Mouse (Mus musculus): Measurements from ENCODE around the gene St13. TPM values are rescaled to one million over a fixed set of nuclear protein-coding genes. Genes with fewer than 3 reads are reported as not detected.

St13 gene
- polyA plus RNA-seq, 1 experiment, result 119 TPM

GRCm38 (mm10) chr15:81329721-81330369 lies 70.0 kb downstream of the St13 start:
- TF ChIP-seq POLR2A (IDR thresholded peaks at IDR 0.05; ENCODE audit: borderline replicate concordance, control insufficient read depth, low read depth, low read length), result no peak
- no peak for TF ChIP-seq CTCF (IDR thresholded peaks at IDR 0.05; ENCODE audit: control insufficient read depth, insufficient read depth, low read length)
- H3K4me1 ChIP-seq (ENCODE audit: control insufficient read depth, insufficient read depth, low read length), result no peaks in the 10 kb centered on the region
- no peak overlapping the region for H3K27ac ChIP-seq (ENCODE audit: control insufficient read depth, insufficient read depth, low read depth, low read length, poor library complexity)
- no peak overlapping the region for H3K4me3 ChIP-seq (replicated peaks; ENCODE audit: control insufficient read depth, low read depth, low read length)
- WGBS, result 85% methylated on average over 5 of the region's 5 CpGs

- no peak overlapping the region for H3K4me3 ChIP-seq (replicated peaks; ENCODE audit: control insufficient read depth, low read depth, low read length)
- TF ChIP-seq CTCF (IDR thresholded peaks at IDR 0.05; ENCODE audit: control insufficient read depth, insufficient read depth, low read length), result no peak
- TF ChIP-seq POLR2A (IDR thresholded peaks at IDR 0.05; ENCODE audit: borderline replicate concordance, control insufficient read depth, low read depth, low read length), result no peak
- WGBS, result 88% methylated on average over 7 of the region's 7 CpGs
Measured at GRCm38 (mm10) chr15:81327501-81327900, 72.4 kb downstream of the St13 start.

GRCm38 (mm10) chr15:81324979-81325378 lies 74.9 kb downstream of the St13 start:
- TF ChIP-seq CTCF (IDR thresholded peaks at IDR 0.05; ENCODE audit: control insufficient read depth, insufficient read depth, low read length) (no peak), POLR2A (IDR thresholded peaks at IDR 0.05; ENCODE audit: borderline replicate concordance, control insufficient read depth, low read depth, low read length) (no peak)
- Histone ChIP-seq H3K4me1 (ENCODE audit: control insufficient read depth, insufficient read depth, low read length) (no peaks in the 10 kb centered on the region), H3K4me3 (replicated peaks; ENCODE audit: control insufficient read depth, low read depth, low read length) (no peak overlapping the region), H3K27ac (ENCODE audit: control insufficient read depth, insufficient read depth, low read depth, low read length, poor library complexity) (no peak overlapping the region)
- WGBS, result 72% methylated on average over 4 of the region's 4 CpGs

More at GRCm38 (mm10) chr15:81327501-81327900, 72.4 kb downstream of the St13 start:
- Histone ChIP-seq H3K27ac (ENCODE audit: control insufficient read depth, insufficient read depth, low read depth, low read length, poor library complexity) (no peak overlapping the region), H3K4me1 (ENCODE audit: control insufficient read depth, insufficient read depth, low read length) (no peaks in the 10 kb centered on the region)

DNA sequence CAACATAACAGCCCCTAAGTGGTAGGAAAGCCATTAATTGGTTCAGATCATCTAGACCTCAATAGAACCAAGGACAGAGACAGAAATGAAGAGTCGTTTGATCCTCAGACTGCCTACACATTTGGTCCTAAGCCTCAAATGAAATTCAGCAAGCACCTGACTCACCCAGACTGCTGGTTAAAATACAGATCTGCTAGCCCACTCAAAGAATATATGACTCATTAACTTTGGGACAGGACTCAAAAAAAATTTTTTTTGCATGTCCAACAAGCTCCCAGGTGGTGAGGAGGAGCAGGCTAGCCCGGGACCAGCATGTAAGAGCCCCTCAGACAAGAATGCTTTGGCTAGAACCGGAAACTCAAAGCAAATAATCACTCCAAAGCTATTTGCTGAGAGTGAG lies 79.7 kb downstream of the St13 start:
- H3K4me3 ChIP-seq (replicated peaks; ENCODE audit: control insufficient read depth, low read depth, low read length), result no peak overlapping the region
- no peak overlapping the region for H3K27ac ChIP-seq (ENCODE audit: control insufficient read depth, insufficient read depth, low read depth, low read length, poor library complexity)
- no peak for TF ChIP-seq CTCF (IDR thresholded peaks at IDR 0.05; ENCODE audit: control insufficient read depth, insufficient read depth, low read length)
- TF ChIP-seq POLR2A (IDR thresholded peaks at IDR 0.05; ENCODE audit: borderline replicate concordance, control insufficient read depth, low read depth, low read length), result no peak
- 86% methylated on average over 3 of the region's 3 CpGs for WGBS
- no peaks in the 10 kb centered on the region for H3K4me1 ChIP-seq (ENCODE audit: control insufficient read depth, insufficient read depth, low read length)

- no peak for TF ChIP-seq POLR2A (IDR thresholded peaks at IDR 0.05; ENCODE audit: borderline replicate concordance, control insufficient read depth, low read depth, low read length)
- no peak for TF ChIP-seq CTCF (IDR thresholded peaks at IDR 0.05; ENCODE audit: control insufficient read depth, insufficient read depth, low read length)
- 90% methylated on average over 9 of the region's 9 CpGs for WGBS
- no peak overlapping the region for H3K4me3 ChIP-seq (replicated peaks; ENCODE audit: control insufficient read depth, low read depth, low read length)
- no peak overlapping the region for H3K27ac ChIP-seq (ENCODE audit: control insufficient read depth, insufficient read depth, low read depth, low read length, poor library complexity)
- H3K4me1 ChIP-seq (ENCODE audit: control insufficient read depth, insufficient read depth, low read length), result no peaks in the 10 kb centered on the region
Measured at GRCm38 (mm10) chr15:81319462-81319861, 80.4 kb downstream of the St13 start.

- WGBS, result 77% methylated on average over 3 of the region's 3 CpGs
- Histone ChIP-seq H3K4me1 (ENCODE audit: control insufficient read depth, insufficient read depth, low read length) (no peaks in the 10 kb centered on the region), H3K27ac (ENCODE audit: control insufficient read depth, insufficient read depth, low read depth, low read length, poor library complexity) (no peak overlapping the region), H3K4me3 (replicated peaks; ENCODE audit: control insufficient read depth, low read depth, low read length) (no peak overlapping the region)
- no peak for TF ChIP-seq POLR2A (IDR thresholded peaks at IDR 0.05; ENCODE audit: borderline replicate concordance, control insufficient read depth, low read depth, low read length)
- TF ChIP-seq CTCF (IDR thresholded peaks at IDR 0.05; ENCODE audit: control insufficient read depth, insufficient read depth, low read length), result no peak
Measured at GRCm38 (mm10) chr15:81313928-81314327, 85.9 kb downstream of the St13 start.

Other genes with a start within 250 kb of the St13 start
- 19.4 and 53.7 TPM in 2 replicates for gene Mrtfa, start 209.3 kb downstream of the St13 start, polyA plus RNA-seq (2011; ENCODE audit: insufficient read depth, insufficient read length, low replicate concordance, missing spikeins)
- gene Mchr1, start 164.6 kb downstream of the St13 start, polyA plus RNA-seq (2011; ENCODE audit: insufficient read depth, insufficient read length, low replicate concordance, missing spikeins), result not detected in 2 replicates
- gene Slc25a17, start 39.3 kb downstream of the St13 start, polyA plus RNA-seq (2011; ENCODE audit: insufficient read depth, insufficient read length, low replicate concordance, missing spikeins), result 12.4 and 13.7 TPM in 2 replicates
- 5.4 and 5.9 TPM in 2 replicates for gene Xpnpep3, start 61 bp upstream of the St13 start, polyA plus RNA-seq (2011; ENCODE audit: insufficient read depth, insufficient read length, low replicate concordance, missing spikeins)
- gene Dnajb7, start 8.2 kb upstream of the St13 start, polyA plus RNA-seq (2011; ENCODE audit: insufficient read depth, insufficient read length, low replicate concordance, missing spikeins), result not detected in 2 replicates
- 106 and 185 TPM in 2 replicates for gene Rbx1, start 66.2 kb upstream of the St13 start, polyA plus RNA-seq (2011; ENCODE audit: insufficient read depth, insufficient read length, low replicate concordance, missing spikeins)
- 22.3 and 55.4 TPM in 2 replicates for gene Ep300, start 185.3 kb upstream of the St13 start, polyA plus RNA-seq (2011; ENCODE audit: insufficient read depth, insufficient read length, low replicate concordance, missing spikeins)